Mouse (Mus musculus) heart, embryonic 16.5 days (tissue): ENCODE measurements around the gene Cdc42bpb. TPM values are rescaled to one million over a fixed set of nuclear protein-coding genes. Genes with fewer than 3 reads are reported as not detected.

ENCODE experiments used
- ATAC-seq: fragments of 200-750 bp; cut with Nextera tagmentation; replicated peaks from 2 replicates; pipeline ENCODE4 v1.8.0; 2017; ENCODE audit warnings: moderate number of reproducible peaks; ENCODE audit not compliant: insufficient read depth, low FRiP score; ENCODE audit errors: extremely low read depth
- H3K27ac ChIP-seq: fragments of 300-500 bp; sonication (generic); 2 replicates; pipeline ENCODE4 v1.5.1; 2014; ENCODE audit warnings: mild to moderate bottlenecking, low read length, control low read depth, moderate library complexity
- H3K27me3 ChIP-seq: fragments of 300-500 bp; sonication (generic); 2 replicates; pipeline ENCODE4 v1.6.1; 2014; ENCODE audit warnings: low read length, mixed read lengths; ENCODE audit not compliant: control insufficient read depth, insufficient read depth
- H3K36me3 ChIP-seq: fragments of 300-500 bp; sonication (generic); 2 replicates; pipeline ENCODE4 v1.6.1; 2014; ENCODE audit not compliant: control insufficient read depth, insufficient read depth
- H3K4me1 ChIP-seq: fragments of 300-500 bp; sonication (generic); 2 replicates; pipeline ENCODE4 v1.6.1; 2014; ENCODE audit warnings: low read length, mixed read lengths; ENCODE audit not compliant: control insufficient read depth, insufficient read depth
- H3K4me2 ChIP-seq: fragments of 300-500 bp; sonication (generic); 2 replicates; pipeline ENCODE4 v1.6.1; 2014; ENCODE audit warnings: low read depth, mild to moderate bottlenecking, control low read depth, low read length
- H3K4me3 ChIP-seq: fragments of 300-500 bp; sonication (generic); 2 replicates; pipeline ENCODE4 v1.5.1; 2014; ENCODE audit warnings: mild to moderate bottlenecking, control low read depth, low read length
- H3K9ac ChIP-seq: fragments of 300-500 bp; sonication (generic); 2 replicates; pipeline ENCODE4 v1.6.1; 2014; ENCODE audit warnings: low read length, control low read depth
- H3K9me3 ChIP-seq: fragments of 300-500 bp; sonication (generic); replicated peaks from 2 replicates; pipeline ENCODE4 v1.6.1; 2016; ENCODE audit warnings: low read length; ENCODE audit not compliant: control insufficient read depth
- WGBS: fragments of 180-500 bp; shearing (Covaris S2); extraction: QIAGEN DNeasy Blood & Tissue Kit; methylation state at CpG from one replicate; pipeline ENCODE4 v1.1.7; 2014; 5-methylcytosine and 5-hydroxymethylcytosine counted together
- polyA plus RNA-seq: library from polyadenylated mRNA; unstranded; fragments of >200 nt; fragmentation: Nextera tagmentation; extraction: Ambion mirVana; gene quantifications from 2 replicates; pipeline ENCODE4 v1.2.1, GENCODE M21; 2015

Gene Cdc42bpb
- polyA plus RNA-seq, 1 experiment from 2014 or later, result 19.6 TPM

DNA sequence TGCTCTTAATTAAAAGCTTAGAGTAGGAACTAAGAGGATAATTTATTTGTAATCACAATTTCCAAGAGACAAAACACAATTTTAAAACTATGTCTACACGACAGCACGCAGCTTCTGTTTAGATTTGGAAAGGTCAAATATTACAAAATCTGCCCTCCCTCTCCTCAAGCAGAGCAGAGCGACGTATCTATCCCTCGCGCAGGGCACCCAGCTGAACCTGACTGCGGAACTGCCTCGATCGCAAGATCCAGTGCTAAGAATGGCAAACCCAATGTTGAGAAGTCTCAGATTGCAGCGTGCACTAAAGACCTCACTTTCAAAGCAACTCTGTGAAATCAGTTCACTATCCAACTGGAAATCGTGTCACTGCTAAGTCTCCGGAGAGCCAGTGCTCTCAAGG lies 2.0 kb downstream of the Cdc42bpb start:
- Histone ChIP-seq H3K9me3 (no peaks in the 10 kb centered on the region), H3K27ac (peak overlapping the region; percentile 42), H3K4me1 (peaks cover 31% of the 10 kb centered on the region), H3K4me2 (peak overlapping the region; percentile 89), H3K9ac (peak overlapping the region; percentile 98), H3K4me3 (peak overlapping the region; percentile 98), H3K27me3 (no peaks in the 10 kb centered on the region), H3K36me3 (no peaks in the 10 kb centered on the region)
- ATAC-seq, result no peak
- 36% methylated on average over 12 of the region's 12 CpGs for WGBS

DNA sequence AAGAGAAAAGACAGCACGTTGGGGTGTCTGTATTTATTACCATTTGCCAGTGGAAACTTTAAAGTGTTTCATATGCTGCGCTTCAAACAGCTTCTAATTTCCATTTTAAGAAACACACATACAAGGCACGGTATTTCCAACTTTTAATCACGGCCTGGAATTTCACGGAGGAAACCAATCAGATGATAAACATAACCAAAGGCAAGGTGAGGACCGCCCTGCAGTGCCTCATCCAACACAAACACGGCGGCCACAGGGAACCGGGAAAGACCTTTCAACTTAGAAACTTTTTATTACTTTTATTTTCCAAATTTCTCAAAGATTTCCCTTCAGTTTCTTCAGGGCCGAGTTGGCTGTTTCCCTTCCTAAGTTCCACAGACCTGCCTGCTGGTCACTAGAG lies 2.8 kb downstream of the Cdc42bpb start:
- H3K4me1 ChIP-seq, result peaks cover 35% of the 10 kb centered on the region
- 40% methylated on average over 10 of the region's 10 CpGs for WGBS

DNA sequence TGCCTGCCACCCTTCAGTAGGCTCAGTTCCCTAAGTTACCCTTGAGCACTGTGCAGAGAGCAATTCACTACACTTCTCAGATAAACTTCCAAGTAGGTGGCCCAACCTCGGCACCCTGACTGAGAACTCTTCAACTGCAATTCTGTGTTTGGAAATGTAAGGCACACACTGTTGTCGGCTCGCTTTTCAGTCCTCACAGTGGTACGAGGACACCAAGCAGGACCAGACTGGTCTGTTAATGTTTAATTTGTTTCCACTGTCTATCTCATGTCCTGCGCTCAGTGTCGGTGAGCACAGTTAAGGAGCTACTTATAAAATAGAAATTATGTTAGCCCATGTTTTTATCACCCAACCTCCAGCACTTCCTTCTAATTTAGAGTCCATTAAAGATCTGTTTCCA lies 4.1 kb downstream of the Cdc42bpb start:
- Histone ChIP-seq H3K36me3 (no peaks in the 10 kb centered on the region), H3K4me1 (peaks cover 38% of the 10 kb centered on the region), H3K27me3 (no peaks in the 10 kb centered on the region), H3K9me3 (no peaks in the 10 kb centered on the region), H3K27ac (no peak overlapping the region), H3K9ac (no peak overlapping the region), H3K4me2 (no peak overlapping the region), H3K4me3 (no peak overlapping the region)
- WGBS, result 79% methylated on average over 6 of the region's 6 CpGs
- ATAC-seq, result no peak

More for the DNA sequence above, 2.8 kb downstream of the Cdc42bpb start:
- no peaks in the 10 kb centered on the region for H3K9me3 ChIP-seq
- H3K36me3 ChIP-seq, result no peaks in the 10 kb centered on the region
- H3K9ac ChIP-seq, result no peak overlapping the region; the same call in 1 of the 2 replicates
- peak overlapping the region; percentile 89 for H3K4me2 ChIP-seq
- peak overlapping the region; percentile 25; the same call in 1 of the 2 replicates for H3K27ac ChIP-seq
- H3K4me3 ChIP-seq, result peak overlapping the region; percentile 98
- ATAC-seq, result no peak
- H3K27me3 ChIP-seq, result no peaks in the 10 kb centered on the region

DNA sequence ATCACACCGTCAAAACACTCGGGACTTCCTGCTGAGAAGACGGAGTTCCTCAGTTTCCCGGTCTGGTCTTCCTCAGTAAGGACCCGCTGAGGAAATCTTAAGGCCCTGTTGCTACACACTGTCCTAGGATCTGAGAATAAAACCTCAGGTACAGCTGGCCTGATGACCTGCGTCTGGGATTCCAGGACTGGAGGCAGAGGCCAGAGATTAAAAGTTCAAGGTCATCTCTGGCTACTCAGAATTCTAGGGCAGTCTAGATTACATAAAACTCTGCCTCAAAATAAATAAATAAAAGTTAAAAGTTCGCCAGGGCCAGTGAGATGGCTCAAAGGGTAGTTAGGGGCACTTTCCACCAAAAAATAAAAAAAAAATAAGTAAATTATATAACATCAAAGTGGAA lies 5.6 kb downstream of the Cdc42bpb start:
- WGBS, result 79% methylated on average over 7 of the region's 7 CpGs
- Histone ChIP-seq H3K9ac (no peak overlapping the region), H3K4me3 (no peak overlapping the region), H3K4me2 (no peak overlapping the region), H3K36me3 (no peaks in the 10 kb centered on the region), H3K27me3 (no peaks in the 10 kb centered on the region), H3K9me3 (no peaks in the 10 kb centered on the region), H3K27ac (no peak overlapping the region), H3K4me1 (peaks cover 41% of the 10 kb centered on the region)
- ATAC-seq, result no peak

DNA sequence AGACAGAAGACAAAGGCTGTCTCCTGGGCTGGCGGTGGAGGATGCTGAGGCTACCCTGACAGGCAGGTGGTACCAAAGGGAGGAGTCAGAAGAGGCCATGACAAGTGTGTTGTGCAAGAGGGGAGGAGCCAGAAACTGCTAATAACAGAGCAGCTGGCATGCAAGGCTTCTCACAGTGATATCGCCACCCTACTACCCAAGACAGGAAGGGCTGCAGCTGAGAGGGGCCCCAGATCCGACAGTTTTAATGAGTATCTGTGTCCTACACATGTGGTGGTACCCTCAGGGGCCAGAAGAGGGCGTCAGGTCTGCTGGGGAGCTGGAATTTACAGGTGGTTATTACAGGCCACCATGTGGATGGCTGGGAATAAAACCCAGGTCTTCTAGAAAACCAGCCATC lies 7.3 kb downstream of the Cdc42bpb start:
- WGBS, result 52% methylated on average over 4 of the region's 4 CpGs
- H3K4me2 ChIP-seq, result no peak overlapping the region
- H3K9me3 ChIP-seq, result no peaks in the 10 kb centered on the region
- no peaks in the 10 kb centered on the region for H3K36me3 ChIP-seq
- no peak overlapping the region for H3K27ac ChIP-seq
- 0 out of 2 replicates have a peak, but pooled peaks have one; percentile 20 for ATAC-seq
- H3K27me3 ChIP-seq, result no peaks in the 10 kb centered on the region
- peaks cover 34% of the 10 kb centered on the region for H3K4me1 ChIP-seq
- no peak overlapping the region for H3K9ac ChIP-seq
- H3K4me3 ChIP-seq, result no peak overlapping the region

DNA sequence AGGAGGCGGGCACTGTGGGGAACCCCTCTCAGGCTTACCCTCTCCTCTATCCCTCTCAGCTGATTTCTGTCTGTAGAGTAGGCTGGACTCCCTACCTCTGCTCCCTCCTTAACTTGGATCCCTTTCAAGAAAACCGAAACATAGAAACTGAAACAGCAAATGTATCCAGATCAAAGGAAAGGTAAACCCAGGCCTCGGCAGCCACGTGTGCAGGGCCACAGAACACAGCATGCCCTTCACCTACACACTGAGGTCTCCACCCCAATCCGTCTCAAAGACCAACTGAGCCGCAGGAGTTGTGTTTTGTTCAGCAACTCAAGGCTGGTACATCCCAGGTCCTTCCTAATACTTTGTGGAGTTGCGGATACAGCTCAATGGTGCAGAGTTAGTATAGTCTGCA lies 10.5 kb downstream of the Cdc42bpb start:
- ATAC-seq, result no peak
- Histone ChIP-seq H3K9me3 (no peaks in the 10 kb centered on the region), H3K4me2 (no peak overlapping the region), H3K27me3 (no peaks in the 10 kb centered on the region), H3K4me3 (no peak overlapping the region), H3K36me3 (no peaks in the 10 kb centered on the region), H3K9ac (no peak overlapping the region), H3K4me1 (peaks cover 25% of the 10 kb centered on the region), H3K27ac (no peak overlapping the region)
- WGBS, result 72% methylated on average over 7 of the region's 7 CpGs

DNA sequence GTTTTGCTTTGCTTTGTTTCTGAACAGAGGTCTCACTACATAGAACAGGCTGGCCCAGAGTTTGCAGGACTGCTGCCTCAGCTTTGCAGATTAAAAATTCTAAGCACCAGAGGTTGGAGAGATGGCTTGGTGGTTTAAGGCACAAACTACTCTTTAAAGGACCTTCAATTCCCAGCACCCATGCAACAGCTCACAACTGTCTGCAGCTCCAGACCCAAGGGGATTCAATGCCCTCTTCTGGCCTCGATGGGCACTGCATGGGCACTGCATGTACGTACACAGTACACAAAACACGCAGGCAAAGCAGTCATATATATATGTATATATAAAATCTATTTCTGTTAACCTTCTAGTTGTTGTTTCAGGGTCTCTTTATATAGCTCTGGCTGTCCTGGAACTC lies 13.3 kb downstream of the Cdc42bpb start:
- Histone ChIP-seq H3K4me3 (no peak overlapping the region), H3K4me1 (peaks cover 31% of the 10 kb centered on the region), H3K36me3 (no peaks in the 10 kb centered on the region), H3K27me3 (no peaks in the 10 kb centered on the region), H3K27ac (no peak overlapping the region), H3K9me3 (no peaks in the 10 kb centered on the region), H3K4me2 (no peak overlapping the region), H3K9ac (no peak overlapping the region)
- ATAC-seq, result no peak
- 90% methylated on average over 3 of the region's 3 CpGs for WGBS

DNA sequence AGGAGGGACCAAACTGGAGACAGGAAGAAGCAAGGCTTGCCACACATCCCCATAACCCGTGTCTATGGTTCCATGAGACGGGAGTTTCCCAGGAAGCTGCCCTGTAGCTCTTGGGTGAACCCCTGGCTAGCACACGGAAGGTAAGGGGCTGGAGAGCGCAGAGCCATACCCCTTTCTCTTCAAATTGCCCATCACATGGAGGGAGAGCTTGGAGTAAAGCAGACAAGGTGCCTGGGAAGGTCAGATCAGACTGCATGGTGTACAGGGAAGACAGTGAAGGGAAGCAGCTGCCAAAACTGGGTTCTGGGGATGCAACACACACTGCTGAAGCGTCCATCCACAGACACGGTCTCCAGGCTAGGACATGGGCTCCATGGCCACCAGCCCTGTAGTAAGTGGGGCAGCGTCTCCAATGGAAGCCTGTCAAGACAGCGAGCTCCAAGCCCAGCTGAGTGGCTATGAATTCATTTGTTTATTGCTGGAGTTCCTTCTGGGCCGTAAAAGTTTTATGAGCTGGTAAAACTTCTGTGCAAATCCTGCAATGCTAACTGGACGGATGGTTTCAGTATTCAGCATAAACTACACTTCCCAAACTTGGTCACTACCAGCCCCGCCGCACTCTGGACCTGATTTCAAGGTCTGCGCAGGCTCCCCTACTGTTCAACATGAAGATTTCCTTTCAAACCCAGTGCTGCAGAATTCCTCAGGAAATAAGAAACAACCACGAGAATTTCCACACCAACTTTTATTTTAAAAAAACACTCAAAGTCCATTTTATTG lies 16.0 kb downstream of the Cdc42bpb start:
- peaks cover 45% of the 10 kb centered on the region for H3K4me1 ChIP-seq
- H3K36me3 ChIP-seq, result no peaks in the 10 kb centered on the region
- H3K27me3 ChIP-seq, result no peaks in the 10 kb centered on the region
- no peak for ATAC-seq
- no peak overlapping the region for H3K27ac ChIP-seq
- H3K9ac ChIP-seq, result no peak overlapping the region
- WGBS, result 75% methylated on average over 14 of the region's 14 CpGs
- H3K4me2 ChIP-seq, result no peak overlapping the region
- H3K4me3 ChIP-seq, result no peak overlapping the region
- H3K9me3 ChIP-seq, result no peaks in the 10 kb centered on the region

DNA sequence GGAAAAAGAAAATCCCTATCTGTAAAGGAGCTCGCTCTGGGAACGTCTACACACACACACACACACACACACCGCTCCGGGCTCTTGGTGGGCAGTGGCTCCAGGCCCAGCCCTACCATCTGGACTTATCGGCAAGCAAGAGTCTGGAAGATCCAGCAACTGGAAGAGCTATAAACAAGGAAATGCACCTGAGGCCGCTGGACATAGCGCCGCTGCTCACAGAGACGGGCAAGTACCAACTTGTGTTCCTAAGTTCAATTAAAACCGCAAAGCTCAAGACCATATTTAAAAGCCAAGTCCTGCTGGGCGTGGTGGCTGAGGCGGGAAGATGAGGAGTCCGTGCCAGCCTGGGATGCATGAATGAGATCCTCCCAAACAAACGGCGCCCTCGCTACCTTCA lies 16.8 kb downstream of the Cdc42bpb start:
- H3K9ac ChIP-seq, result no peak overlapping the region
- no peaks in the 10 kb centered on the region for H3K9me3 ChIP-seq
- ATAC-seq, result no peak
- H3K4me3 ChIP-seq, result no peak overlapping the region
- no peak overlapping the region for H3K27ac ChIP-seq
- no peaks in the 10 kb centered on the region for H3K27me3 ChIP-seq
- no peaks in the 10 kb centered on the region for H3K36me3 ChIP-seq
- peaks cover 49% of the 10 kb centered on the region for H3K4me1 ChIP-seq
- H3K4me2 ChIP-seq, result no peak overlapping the region
- 84% methylated on average over 16 of the region's 16 CpGs for WGBS
